Mouse (Mus musculus): Measurements from ENCODE around the gene Xpnpep2. TPM values are rescaled to one million over a fixed set of nuclear protein-coding genes. Genes with fewer than 3 reads are reported as not detected.

The Xpnpep2 gene
- polyA plus RNA-seq, 1 experiment from 2014 or later = 0.75 TPM

DNA sequence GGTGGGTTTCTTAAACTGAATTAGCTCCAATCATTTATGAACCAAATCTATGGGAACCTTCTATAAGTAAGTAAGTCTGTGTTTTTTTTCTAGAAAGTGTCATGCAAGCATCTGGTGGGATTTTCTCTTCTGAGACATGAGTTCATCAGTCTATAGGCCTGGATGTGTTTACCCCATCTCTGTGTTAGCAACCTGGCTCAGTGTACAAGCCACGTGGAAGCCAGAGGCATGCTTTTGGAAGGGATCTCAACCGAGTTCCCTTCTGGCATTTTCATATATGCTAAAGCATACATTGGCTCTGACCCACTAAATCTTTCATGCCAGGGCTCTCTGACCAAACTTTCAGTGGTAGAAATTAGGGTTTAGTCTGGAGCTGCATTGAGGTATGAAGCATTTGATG lies 45.4 kb downstream of the Xpnpep2 start:
- Histone ChIP-seq H3K4me2 (ENCODE audit: low read length) (no peak overlapping the region), H3K27ac (ENCODE audit: low read length) (no peak overlapping the region), H3K4me3 (replicated peaks; ENCODE audit: low read length) (no peak overlapping the region), H3K27me3 (replicated peaks; ENCODE audit: control insufficient read depth, insufficient read depth, low read length) (no peaks in the 10 kb centered on the region), H3K4me1 (replicated peaks; ENCODE audit: control insufficient read depth, insufficient read depth, low read length) (no peaks in the 10 kb centered on the region), H3K9ac (replicated peaks; ENCODE audit: low read depth, low read length) (no peak overlapping the region), H3K9me3 (ENCODE audit: control insufficient read depth, low read length) (no peaks in the 10 kb centered on the region), H3K36me3 (ENCODE audit: control insufficient read depth, insufficient read depth) (no peaks in the 10 kb centered on the region)
- peak; percentile 57; the same call in 1 of the 2 replicates for ATAC-seq
- WGBS = 41% methylated on average over 2 of the region's 2 CpGs

DNA sequence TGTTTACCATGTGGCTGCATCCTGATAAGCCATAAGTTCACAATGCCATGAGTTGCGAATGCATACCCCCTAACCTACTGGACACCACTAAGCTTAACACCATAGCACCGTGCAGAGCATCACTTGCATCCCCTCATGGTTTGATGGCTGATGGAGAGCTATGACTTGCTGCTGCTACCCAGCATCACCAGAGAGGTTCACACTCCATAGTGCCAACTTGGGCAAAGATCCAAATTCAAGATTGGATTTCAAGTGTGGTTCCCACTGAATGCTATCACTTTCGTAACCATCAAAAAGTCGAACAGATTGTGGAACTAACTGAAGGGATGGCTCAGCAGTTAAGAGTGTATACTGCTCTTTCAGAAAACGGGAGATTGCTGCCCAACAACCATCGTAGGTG lies 47.0 kb downstream of the Xpnpep2 start:
- peak; percentile 54; the same call in 1 of the 2 replicates for ATAC-seq
- Histone ChIP-seq H3K9ac (replicated peaks; ENCODE audit: low read depth, low read length) (no peak overlapping the region), H3K9me3 (ENCODE audit: control insufficient read depth, low read length) (no peaks in the 10 kb centered on the region), H3K4me3 (replicated peaks; ENCODE audit: low read length) (no peak overlapping the region), H3K4me2 (ENCODE audit: low read length) (no peak overlapping the region), H3K27ac (ENCODE audit: low read length) (no peak overlapping the region), H3K4me1 (replicated peaks; ENCODE audit: control insufficient read depth, insufficient read depth, low read length) (no peaks in the 10 kb centered on the region), H3K27me3 (replicated peaks; ENCODE audit: control insufficient read depth, insufficient read depth, low read length) (no peaks in the 10 kb centered on the region), H3K36me3 (ENCODE audit: control insufficient read depth, insufficient read depth) (no peaks in the 10 kb centered on the region)
- WGBS = 82% methylated on average over 6 of the region's 6 CpGs

DNA sequence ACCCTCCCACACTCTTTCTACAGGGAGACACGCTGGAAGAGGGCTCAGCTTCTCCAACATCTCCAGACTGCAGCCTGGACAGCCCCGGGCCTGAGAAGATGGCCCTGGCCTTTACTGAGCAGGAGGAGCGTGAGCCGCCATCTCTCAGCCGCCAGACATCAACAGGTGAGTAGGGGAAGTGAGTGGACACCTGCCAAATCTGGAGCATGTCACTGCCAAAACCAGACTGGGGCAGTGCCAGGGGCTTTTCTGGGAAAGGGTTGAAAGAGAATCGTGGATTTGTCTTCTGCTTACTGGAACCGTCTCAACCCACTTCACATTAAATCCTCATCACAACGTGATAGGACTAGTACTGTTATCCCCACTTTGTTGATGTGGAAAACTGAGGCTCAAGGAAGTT lies 48.9 kb downstream of the Xpnpep2 start:
- 69% methylated on average over 8 of the region's 8 CpGs for WGBS
- Histone ChIP-seq H3K4me3 (replicated peaks; ENCODE audit: low read length) (no peak overlapping the region), H3K27me3 (replicated peaks; ENCODE audit: control insufficient read depth, insufficient read depth, low read length) (no peaks in the 10 kb centered on the region), H3K9me3 (ENCODE audit: control insufficient read depth, low read length) (no peaks in the 10 kb centered on the region), H3K36me3 (ENCODE audit: control insufficient read depth, insufficient read depth) (no peaks in the 10 kb centered on the region), H3K4me1 (replicated peaks; ENCODE audit: control insufficient read depth, insufficient read depth, low read length) (no peaks in the 10 kb centered on the region), H3K4me2 (ENCODE audit: low read length) (no peak overlapping the region), H3K9ac (replicated peaks; ENCODE audit: low read depth, low read length) (no peak overlapping the region), H3K27ac (ENCODE audit: low read length) (no peak overlapping the region)
- ATAC-seq = no peak

DNA sequence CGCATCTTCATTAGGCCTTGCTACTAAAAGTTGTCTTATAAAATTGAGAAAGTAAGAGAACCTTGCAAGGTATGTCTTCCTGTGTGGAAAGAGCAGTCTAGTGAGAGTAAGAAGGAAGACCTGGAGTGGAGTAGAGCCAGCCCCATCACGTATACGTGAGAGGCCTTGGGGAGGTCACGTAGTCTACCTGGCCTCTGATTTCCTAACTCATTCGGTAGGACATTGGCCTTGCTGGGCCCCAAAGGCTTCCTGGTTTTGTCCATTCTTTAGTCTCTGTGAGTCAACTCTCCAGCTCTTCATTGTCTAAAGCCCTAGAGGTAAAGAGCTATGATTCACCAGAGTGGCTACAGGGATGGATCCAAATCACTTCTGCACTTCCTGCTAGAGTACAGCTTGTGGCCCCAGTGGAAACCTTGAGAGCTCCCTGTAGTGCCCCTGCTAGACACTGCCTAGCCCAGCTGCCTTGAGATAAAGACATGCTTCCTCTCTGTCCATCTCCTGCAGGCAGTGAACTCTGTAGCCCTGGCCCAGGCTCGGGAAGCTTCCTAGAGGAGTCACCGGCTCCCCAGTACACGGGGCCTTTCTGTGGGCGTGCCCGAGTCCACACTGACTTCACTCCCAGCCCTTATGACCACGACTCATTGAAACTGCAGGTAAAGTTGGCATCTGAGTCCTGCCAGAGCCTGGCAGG lies 49.8 kb downstream of the Xpnpep2 start:
- 93% methylated on average over 11 of the region's 11 CpGs for WGBS
- H3K4me2 ChIP-seq (ENCODE audit: low read length) = no peak overlapping the region
- ATAC-seq = no peak

DNA sequence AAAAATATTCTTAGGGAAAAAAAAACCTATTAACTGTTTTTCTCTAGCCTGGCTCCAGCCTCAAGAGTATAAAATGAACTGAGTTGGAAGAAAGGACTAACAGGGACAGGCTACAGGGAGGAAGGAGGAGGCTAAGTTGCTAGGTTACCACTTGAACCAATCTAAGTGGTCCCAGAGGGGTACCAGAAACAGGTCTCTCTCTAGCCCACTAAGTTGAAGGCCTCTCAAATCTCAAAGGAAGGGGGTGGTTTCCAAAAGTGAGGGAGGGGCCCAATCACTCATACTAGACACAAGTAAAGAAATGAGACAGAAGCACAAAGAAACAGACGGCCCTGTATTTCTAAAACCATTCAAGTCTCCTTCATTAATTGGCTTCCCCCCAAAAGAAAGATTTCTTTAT lies 61.4 kb downstream of the Xpnpep2 start:
- no peaks in the 10 kb centered on the region for H3K9me3 ChIP-seq (ENCODE audit: control insufficient read depth, low read length)
- no peaks in the 10 kb centered on the region for H3K36me3 ChIP-seq (ENCODE audit: control insufficient read depth, insufficient read depth)
- 6% methylated on average over 1 of the region's 1 CpGs for WGBS
- peak; percentile 89 for ATAC-seq
- no peak overlapping the region for H3K4me2 ChIP-seq (ENCODE audit: low read length)
- H3K4me3 ChIP-seq (replicated peaks; ENCODE audit: low read length) = no peak overlapping the region
- no peaks in the 10 kb centered on the region; the same call in 1 of the 2 replicates for H3K4me1 ChIP-seq (replicated peaks; ENCODE audit: control insufficient read depth, insufficient read depth, low read length)
- no peak overlapping the region for H3K27ac ChIP-seq (ENCODE audit: low read length)
- no peak overlapping the region for H3K9ac ChIP-seq (replicated peaks; ENCODE audit: low read depth, low read length)
- no peaks in the 10 kb centered on the region for H3K27me3 ChIP-seq (replicated peaks; ENCODE audit: control insufficient read depth, insufficient read depth, low read length)

More for the DNA sequence above, 49.8 kb downstream of the Xpnpep2 start:
- H3K9me3 ChIP-seq (ENCODE audit: control insufficient read depth, low read length) = no peaks in the 10 kb centered on the region
- H3K4me3 ChIP-seq (replicated peaks; ENCODE audit: low read length) = no peak overlapping the region
- H3K36me3 ChIP-seq (ENCODE audit: control insufficient read depth, insufficient read depth) = no peaks in the 10 kb centered on the region
- H3K4me1 ChIP-seq (replicated peaks; ENCODE audit: control insufficient read depth, insufficient read depth, low read length) = no peaks in the 10 kb centered on the region
- H3K27me3 ChIP-seq (replicated peaks; ENCODE audit: control insufficient read depth, insufficient read depth, low read length) = no peaks in the 10 kb centered on the region
- H3K9ac ChIP-seq (replicated peaks; ENCODE audit: low read depth, low read length) = no peak overlapping the region
- no peak overlapping the region for H3K27ac ChIP-seq (ENCODE audit: low read length)

DNA sequence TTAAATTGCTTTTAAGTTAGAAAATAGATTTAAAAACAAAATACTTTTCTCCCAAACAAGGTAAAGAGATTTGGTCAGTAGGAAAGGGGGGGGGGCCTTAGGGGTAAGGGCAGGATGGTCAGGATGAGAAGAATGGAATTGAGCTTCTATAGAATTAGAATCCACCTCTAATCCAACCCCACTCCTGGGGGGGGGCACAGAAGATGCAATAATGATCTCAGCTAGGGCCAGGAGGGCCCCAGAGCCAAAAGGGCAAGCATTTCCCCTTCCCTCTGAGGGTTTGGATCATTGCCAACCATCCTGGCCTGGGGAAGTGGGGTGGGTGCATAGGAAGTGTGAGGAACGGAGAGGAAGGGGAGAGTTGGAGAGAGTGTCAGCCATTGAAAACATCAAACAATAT lies 61.8 kb downstream of the Xpnpep2 start:
- ATAC-seq = peak; percentile 58
- Histone ChIP-seq H3K4me3 (replicated peaks; ENCODE audit: low read length) (no peak overlapping the region), H3K27ac (ENCODE audit: low read length) (no peak overlapping the region), H3K4me2 (ENCODE audit: low read length) (no peak overlapping the region), H3K36me3 (ENCODE audit: control insufficient read depth, insufficient read depth) (no peaks in the 10 kb centered on the region), H3K27me3 (replicated peaks; ENCODE audit: control insufficient read depth, insufficient read depth, low read length) (no peaks in the 10 kb centered on the region), H3K9me3 (ENCODE audit: control insufficient read depth, low read length) (no peaks in the 10 kb centered on the region), H3K4me1 (replicated peaks; ENCODE audit: control insufficient read depth, insufficient read depth, low read length) (no peaks in the 10 kb centered on the region; the same call in 1 of the 2 replicates), H3K9ac (replicated peaks; ENCODE audit: low read depth, low read length) (no peak overlapping the region)
- WGBS = 17% methylated on average over 1 of the region's 1 CpGs

DNA sequence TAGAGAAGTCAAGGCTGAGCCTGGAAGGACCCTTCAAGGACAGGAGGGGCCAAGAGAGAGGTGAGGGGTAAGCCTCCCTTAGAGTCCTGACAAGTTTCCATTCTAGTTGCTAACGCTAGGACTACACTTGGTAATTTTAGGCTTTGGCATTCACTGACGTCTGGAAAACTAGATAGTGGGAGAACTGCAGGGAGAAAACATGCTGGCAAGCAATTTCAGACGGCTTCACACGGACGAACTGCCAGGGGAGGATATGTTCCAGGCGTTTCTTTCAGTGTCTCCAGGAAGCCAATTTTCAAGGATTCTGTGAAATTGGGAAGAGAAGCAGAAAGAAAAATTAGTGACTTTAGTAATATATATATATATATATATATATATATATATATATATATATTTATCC lies 73.3 kb downstream of the Xpnpep2 start:
- H3K27me3 ChIP-seq (replicated peaks; ENCODE audit: control insufficient read depth, insufficient read depth, low read length) = no peaks in the 10 kb centered on the region
- no peak for ATAC-seq
- H3K4me2 ChIP-seq (ENCODE audit: low read length) = no peak overlapping the region
- no peaks in the 10 kb centered on the region; the same call in 1 of the 2 replicates for H3K36me3 ChIP-seq (ENCODE audit: control insufficient read depth, insufficient read depth)
- no peak overlapping the region for H3K9ac ChIP-seq (replicated peaks; ENCODE audit: low read depth, low read length)
- 91% methylated on average over 6 of the region's 6 CpGs for WGBS
- no peak overlapping the region for H3K4me3 ChIP-seq (replicated peaks; ENCODE audit: low read length)
- H3K9me3 ChIP-seq (ENCODE audit: control insufficient read depth, low read length) = no peaks in the 10 kb centered on the region
- no peak overlapping the region for H3K27ac ChIP-seq (ENCODE audit: low read length)
- no peaks in the 10 kb centered on the region for H3K4me1 ChIP-seq (replicated peaks; ENCODE audit: control insufficient read depth, insufficient read depth, low read length)

DNA sequence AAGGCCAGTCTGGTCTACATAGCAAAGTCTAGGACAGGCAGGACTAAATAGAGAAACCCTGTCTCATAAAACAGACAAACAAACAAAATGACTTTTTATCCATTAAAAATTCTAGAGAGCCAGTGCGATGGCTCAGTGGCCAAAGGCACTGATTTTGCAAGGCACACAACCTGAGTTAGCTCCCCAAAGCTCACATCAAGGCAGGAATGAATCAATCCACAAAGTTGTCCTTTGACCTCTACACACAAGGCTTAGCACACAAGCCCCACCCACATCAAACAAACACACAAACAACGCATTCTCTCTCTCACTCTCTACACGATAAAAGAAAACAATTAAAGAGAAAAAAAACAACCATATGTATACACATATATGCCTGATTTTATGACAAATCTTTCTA lies 76.2 kb downstream of the Xpnpep2 start:
- Histone ChIP-seq H3K4me3 (replicated peaks; ENCODE audit: low read length) (no peak overlapping the region), H3K9ac (replicated peaks; ENCODE audit: low read depth, low read length) (no peak overlapping the region), H3K4me1 (replicated peaks; ENCODE audit: control insufficient read depth, insufficient read depth, low read length) (no peaks in the 10 kb centered on the region), H3K4me2 (ENCODE audit: low read length) (no peak overlapping the region), H3K9me3 (ENCODE audit: control insufficient read depth, low read length) (no peaks in the 10 kb centered on the region), H3K27ac (ENCODE audit: low read length) (no peak overlapping the region), H3K36me3 (ENCODE audit: control insufficient read depth, insufficient read depth) (no peaks in the 10 kb centered on the region; the same call in 1 of the 2 replicates), H3K27me3 (replicated peaks; ENCODE audit: control insufficient read depth, insufficient read depth, low read length) (no peaks in the 10 kb centered on the region)
- WGBS = 84% methylated on average over 3 of the region's 3 CpGs
- no peak for ATAC-seq

Data from forebrain, embryonic 16.5 days (tissue).